Mouse (Mus musculus) heart, postnatal 10 days (tissue): ENCODE measurements at regions not wholly inside any gene's neighbourhood (a gene's known extent, or its start where the extent isn't known, plus 50 kb on each side); places are given as distances from the start of the nearest gene placed in this dataset.
"Not testable (repeated sequence)": the region's sequence is repeated elsewhere in the genome, so short reads cannot be mapped to it uniquely, and the experiment has no call there.

Experiments
- DNase-seq, 2 experiments: peaks; one replicate each; pipeline ENCODE4 v3.0.0; 2021
- intact Hi-C: fragments of 180-260 bp; cut with DNase I; formaldehyde crosslinking; loops from one replicate; pipeline ENCODE4 v1.15.1; 2025

- intact Hi-C loops = no loop called here
- no peak for DNase-seq
Measured at GRCm38 (mm10) chr15:49121202-49121601, 4763.5 kb upstream of the Gm7489 start.

- DNase-seq = no peak
- intact Hi-C loops = no loop called here
Measured at GRCm38 (mm10) chr15:49146430-49146829, 4738.3 kb upstream of the Gm7489 start.

GRCm38 (mm10) chr15:49151998-49152397 is 4732.7 kb upstream of the Gm7489 start:
- intact Hi-C loops = no loop called here
- DNase-seq = no peak

GRCm38 (mm10) chr15:49154026-49154425 is 4730.7 kb upstream of the Gm7489 start:
- DNase-seq = no peak
- intact Hi-C loops = no loop called here

- no peak for DNase-seq
- intact Hi-C loops = no loop called here
Measured at GRCm38 (mm10) chr15:49191474-49191873, 4693.2 kb upstream of the Gm7489 start.

- intact Hi-C loops, DNase-seq: not testable (repeated sequence)
Measured at GRCm38 (mm10) chr15:49192571-49192970, 4692.1 kb upstream of the Gm7489 start.

- no peak for DNase-seq
- intact Hi-C loops = no loop called here
Measured at GRCm38 (mm10) chr15:49229063-49229462, 4655.6 kb upstream of the Gm7489 start.

- DNase-seq = no peak
- intact Hi-C loops = no loop called here
Measured at GRCm38 (mm10) chr15:49230846-49231245, 4653.9 kb upstream of the Gm7489 start.

GRCm38 (mm10) chr15:49270198-49270597 is 4614.5 kb upstream of the Gm7489 start:
- intact Hi-C loops = loop anchor here (2.0 kb wide), 1 partner anchor 343 kb away; no protein-coding TSS in a partner anchor

More at GRCm38 (mm10) chr15:49270198-49270597, 4614.5 kb upstream of the Gm7489 start:
- DNase-seq = no peak
